Mouse (Mus musculus): ENCODE measurements around the gene Birc6. TPM values are rescaled to one million over a fixed set of nuclear protein-coding genes. Genes with fewer than 3 reads are reported as not detected.

The Birc6 gene
- total RNA-seq (2021), result 10 to 100 TPM; 48.4 to 56.6 TPM
- long read RNA-seq, experiment 1, partial matches to known transcripts, result 3 of 8 reads
- long read RNA-seq, experiment 1, other reads (novel, unspliced or antisense), result 5 of 8 reads
- long read RNA-seq, experiment 2, partial matches to known transcripts, result 2 of 6 reads
- long read RNA-seq, experiment 2, other reads (novel, unspliced or antisense), result 4 of 6 reads

- peak; percentile 100 for DNase-seq (ENCODE audit: low spot score)
These were observed at the start of gene Birc6 for GRCm38 (mm10) chr17:74527729-74528607. Gene Birc6 (plus strand): TSS chr17:74528295.

- no peak for DNase-seq (ENCODE audit: low spot score)
These were observed 47.6 kb upstream of the Birc6 start for GRCm38 (mm10) chr17:74480361-74481069.

GRCm38 (mm10) chr17:74489024-74489900 is 38.8 kb upstream of the Birc6 start, which contains the start of gene Yipf4:
Gene Yipf4 (plus strand): TSS chr17:74489493.
- peak; percentile 98 for DNase-seq (ENCODE audit: low spot score)

GRCm38 (mm10) chr17:74489901-74490220 is 38.2 kb upstream of the Birc6 start:
- no peak for DNase-seq (ENCODE audit: low spot score)

- no peak for DNase-seq (ENCODE audit: low spot score)
These were observed 36.5 kb upstream of the Birc6 start for GRCm38 (mm10) chr17:74491565-74491964.

- no peak for DNase-seq (ENCODE audit: low spot score)
These were observed 27.9 kb upstream of the Birc6 start for GRCm38 (mm10) chr17:74500204-74500603.

- DNase-seq (ENCODE audit: low spot score), result no peak
These were observed 27.0 kb upstream of the Birc6 start for GRCm38 (mm10) chr17:74501085-74501484.

- no peak for DNase-seq (ENCODE audit: low spot score)
These were observed 20.2 kb upstream of the Birc6 start for GRCm38 (mm10) chr17:74507934-74508333.

GRCm38 (mm10) chr17:74508600-74508999 is 19.5 kb upstream of the Birc6 start:
- no peak for DNase-seq (ENCODE audit: low spot score)

- no peak for DNase-seq (ENCODE audit: low spot score)
These were observed 15.8 kb upstream of the Birc6 start for GRCm38 (mm10) chr17:74512308-74512707.

GRCm38 (mm10) chr17:74522797-74523723 is 5.0 kb upstream of the Birc6 start:
- DNase-seq (ENCODE audit: low spot score), result no peak

GRCm38 (mm10) chr17:74526117-74526516 is 2.0 kb upstream of the Birc6 start:
- DNase-seq (ENCODE audit: low spot score), result no peak

GRCm38 (mm10) chr17:74526806-74527653 is 1.1 kb upstream of the Birc6 start:
- DNase-seq (ENCODE audit: low spot score), result no peak

GRCm38 (mm10) chr17:74528648-74529532 is 795 bp downstream of the Birc6 start:
- peak; percentile 14 for DNase-seq (ENCODE audit: low spot score)

GRCm38 (mm10) chr17:74529533-74529824 is 1.4 kb downstream of the Birc6 start:
- no peak for DNase-seq (ENCODE audit: low spot score)

- DNase-seq (ENCODE audit: low spot score), result no peak
These were observed 6.9 kb downstream of the Birc6 start for GRCm38 (mm10) chr17:74534971-74535370.

- no peak for DNase-seq (ENCODE audit: low spot score)
These were observed 9.4 kb downstream of the Birc6 start for GRCm38 (mm10) chr17:74537526-74537925.

- no peak for DNase-seq (ENCODE audit: low spot score)
These were observed 15.5 kb downstream of the Birc6 start for GRCm38 (mm10) chr17:74543615-74544014.
